Mouse (Mus musculus) adrenal gland, postnatal 10 days (tissue): Measurements from ENCODE around the gene Isoc2b. TPM values are rescaled to one million over a fixed set of nuclear protein-coding genes. Genes with fewer than 3 reads are reported as not detected.
A peak's percentile ranks its signal among the peaks of the same experiment; 100 is the strongest.
"Not testable (repeated sequence)": the region's sequence is repeated elsewhere in the genome, so short reads cannot be mapped to it uniquely, and the experiment has no call there.

Source experiments
- DNase-seq: peaks from one replicate; pipeline ENCODE4 v3.0.0; 2021; ENCODE audit warnings: mixed read lengths
- total RNA-seq, 2 experiments: library from RNA; stranded (reverse); gene quantifications; 2 replicates each; pipeline ENCODE4 v1.2.3; 2021

The Isoc2b gene
- total RNA-seq, 2 experiments from 2014 or later = 6.8 to 13.3 TPM

DNA sequence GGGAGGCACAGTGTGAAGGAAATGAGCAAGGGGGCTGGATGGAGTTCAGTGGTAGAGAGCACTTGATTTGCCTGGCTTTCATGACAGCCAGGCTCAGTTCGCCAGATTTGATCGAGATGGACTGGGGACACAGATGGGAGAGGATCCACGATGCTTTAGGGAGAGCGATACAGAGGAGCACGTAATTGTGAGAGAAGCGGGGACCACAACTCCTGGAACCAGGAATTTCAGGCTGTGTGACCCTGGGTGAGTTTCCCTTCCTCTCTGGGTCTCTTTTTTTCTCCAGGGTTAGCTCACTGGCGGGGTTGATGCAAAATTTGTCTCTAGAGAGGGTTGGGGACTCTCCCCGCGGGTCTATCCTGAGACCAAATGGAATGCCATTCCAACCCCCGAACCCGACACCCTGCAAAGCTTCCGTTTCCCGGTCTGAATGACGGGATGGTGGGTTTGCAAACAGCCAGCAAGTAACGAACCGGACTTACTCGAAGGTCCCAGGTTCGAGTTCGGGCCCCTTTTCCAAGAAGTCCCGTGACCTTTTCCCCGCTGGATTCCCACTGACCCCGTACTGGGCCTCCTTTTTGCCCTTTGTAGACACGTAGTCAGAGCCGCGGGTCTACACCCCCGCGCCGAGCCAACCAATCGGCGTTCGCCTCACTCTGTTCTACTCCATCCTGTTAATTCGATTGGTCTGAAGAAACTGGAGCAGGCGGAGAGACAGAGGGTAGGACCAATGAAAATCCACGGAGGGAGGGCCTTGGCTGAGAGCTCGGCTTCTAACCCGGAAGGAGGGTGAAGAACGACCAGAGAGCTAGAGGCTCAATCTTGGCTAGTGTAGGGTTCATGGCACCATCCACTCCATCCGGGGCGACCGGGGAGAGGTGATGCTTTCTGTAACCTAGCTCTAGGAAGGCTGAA, 4.2 kb downstream of the Isoc2b start:
- DNase-seq = peak; percentile 97

DNA sequence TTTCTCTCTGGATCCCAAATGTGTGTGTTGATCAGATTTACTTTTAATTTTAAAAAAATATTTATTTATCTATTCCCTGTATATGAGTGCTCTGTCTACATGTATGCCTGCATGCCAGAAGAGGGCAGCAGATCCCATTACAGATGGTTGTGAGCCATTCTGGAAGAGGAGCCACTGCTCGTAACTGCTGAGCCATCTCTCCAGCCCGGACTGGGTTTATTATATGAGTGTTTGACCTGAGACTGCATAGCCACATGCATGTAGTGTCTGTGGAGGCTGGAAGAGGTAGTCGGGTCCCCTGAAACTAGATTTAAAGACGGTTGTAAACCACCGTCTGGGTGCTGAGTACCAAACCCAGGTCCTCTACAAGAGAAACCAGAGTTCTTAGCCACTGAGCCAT, 5.0 kb downstream of the Isoc2b start:
- peak; percentile 63 for DNase-seq

DNA sequence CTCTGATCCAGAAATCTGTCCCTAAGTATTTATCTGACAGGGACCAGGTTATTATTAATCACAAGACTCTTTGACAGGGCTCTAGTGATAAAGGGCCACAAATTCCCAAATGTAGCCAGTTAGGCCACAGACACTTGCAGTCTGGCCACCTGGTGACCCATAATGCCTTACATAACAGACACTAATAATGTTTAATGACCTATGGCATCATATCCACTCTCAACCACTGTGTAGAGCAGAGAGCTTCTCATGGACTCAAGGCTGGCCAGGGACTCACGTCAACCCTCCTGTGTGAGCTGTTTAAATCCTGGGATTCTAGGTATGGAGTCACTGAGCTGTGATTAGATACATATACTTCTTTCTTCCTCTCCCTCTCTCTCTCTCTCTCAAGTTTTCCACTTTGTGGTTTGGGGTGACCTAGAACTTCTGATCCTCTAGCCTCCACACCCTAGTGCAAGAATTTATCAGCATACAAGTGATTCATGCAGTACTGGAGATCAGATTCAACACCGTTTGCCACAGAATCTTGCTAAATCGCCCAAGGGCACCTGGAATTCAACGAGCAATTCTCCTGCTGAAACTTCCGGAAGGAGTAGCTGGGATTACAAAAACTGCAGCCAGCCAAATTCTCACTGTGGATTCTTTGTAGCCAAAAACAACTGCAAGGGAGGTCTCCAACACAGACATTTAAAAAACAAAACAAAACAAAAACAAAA, 5.8 kb downstream of the Isoc2b start:
- DNase-seq = peak; percentile 41

DNA sequence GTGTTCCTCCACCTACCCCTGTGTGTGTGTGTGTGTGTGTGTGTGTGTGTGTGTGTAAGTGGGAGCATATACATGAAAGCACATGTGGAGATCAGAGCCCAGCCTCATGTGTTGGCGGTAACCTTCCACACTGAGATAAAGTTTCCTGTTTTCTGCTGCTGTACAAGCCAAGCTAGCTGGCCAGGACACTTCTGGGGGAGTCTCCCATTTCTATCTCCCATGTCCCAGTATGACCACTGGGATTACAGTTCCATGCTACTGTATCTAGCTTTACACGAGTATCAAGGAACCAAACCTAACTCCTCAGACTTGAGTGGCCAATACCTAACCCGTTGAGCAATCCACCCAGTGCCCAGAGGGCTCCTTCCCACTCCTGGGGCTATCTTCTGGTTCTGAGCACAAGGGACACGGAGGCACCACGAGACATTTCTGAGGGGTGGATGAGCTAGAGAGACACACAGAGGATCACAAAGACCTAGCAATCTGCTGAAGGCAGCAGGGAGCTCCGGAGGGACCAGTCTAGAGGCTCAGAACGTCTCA, 6.4 kb downstream of the Isoc2b start:
- DNase-seq = peak; percentile 44

DNA sequence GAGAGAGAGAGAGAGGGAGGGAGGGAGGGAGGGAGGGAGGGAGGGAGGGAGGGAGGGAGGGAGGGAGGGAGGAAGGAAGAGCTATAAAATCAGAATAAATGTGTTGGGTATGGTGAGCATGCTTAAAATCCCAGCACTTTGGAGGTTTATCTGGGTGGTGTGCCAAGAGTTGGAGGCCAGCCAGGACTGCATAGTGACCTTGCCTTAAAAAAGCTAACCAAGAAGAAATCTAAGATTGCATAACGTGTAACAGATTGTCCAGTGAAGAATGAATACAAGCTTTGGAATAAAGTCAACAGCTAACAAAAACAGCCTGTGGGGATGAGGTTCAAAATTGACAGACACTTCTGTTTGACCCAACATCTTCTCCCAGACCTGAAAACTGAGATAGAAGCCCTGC, 7.0 kb downstream of the Isoc2b start:
- DNase-seq = peak; percentile 93

DNA sequence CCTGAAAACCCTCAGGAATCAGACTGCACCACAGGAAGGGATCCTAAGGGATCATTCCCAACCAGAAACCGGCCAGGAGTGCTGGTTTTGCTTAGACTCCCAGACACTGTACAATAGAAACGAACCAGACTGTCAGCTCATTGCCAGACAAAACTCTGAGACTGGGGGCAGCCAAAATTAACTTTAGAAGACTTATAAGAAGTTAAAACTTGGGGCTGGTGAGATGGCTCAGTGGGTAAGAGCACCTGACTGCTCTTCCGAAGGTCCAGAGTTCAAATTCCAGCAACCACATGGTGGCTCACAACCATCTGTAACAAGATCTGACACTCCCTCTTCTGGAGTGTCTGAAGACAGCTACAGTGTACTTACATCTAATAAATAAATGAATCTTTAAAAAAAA, 9.1 kb downstream of the Isoc2b start:
- DNase-seq = not testable (repeated sequence)

DNA sequence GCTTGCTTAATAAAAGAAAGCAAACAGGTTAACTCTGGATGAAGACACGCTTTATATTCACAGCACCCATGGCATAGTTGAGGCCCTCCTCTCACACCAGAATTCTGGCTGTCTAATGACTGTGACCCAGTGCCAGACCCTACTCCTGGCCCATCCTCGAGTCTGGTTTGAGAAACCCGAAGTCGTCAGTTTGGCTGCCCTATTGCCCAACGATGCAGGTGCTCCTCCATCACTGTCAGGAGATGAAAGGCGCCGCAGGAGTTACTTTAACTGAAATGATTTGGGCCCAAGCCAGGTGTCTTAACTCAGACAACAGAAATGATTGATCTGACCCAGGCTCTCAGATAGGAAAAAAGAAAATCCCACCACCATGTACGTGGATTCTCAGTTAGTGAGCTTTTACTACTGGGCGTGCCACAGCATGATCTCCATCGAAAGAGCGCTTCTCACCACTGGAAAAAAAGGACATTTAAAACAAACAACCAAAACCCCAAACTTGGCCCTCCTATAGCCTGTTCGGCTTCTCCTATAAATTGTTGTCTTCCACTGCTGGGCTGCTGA, 10.6 kb downstream of the Isoc2b start:
- DNase-seq = no peak

DNA sequence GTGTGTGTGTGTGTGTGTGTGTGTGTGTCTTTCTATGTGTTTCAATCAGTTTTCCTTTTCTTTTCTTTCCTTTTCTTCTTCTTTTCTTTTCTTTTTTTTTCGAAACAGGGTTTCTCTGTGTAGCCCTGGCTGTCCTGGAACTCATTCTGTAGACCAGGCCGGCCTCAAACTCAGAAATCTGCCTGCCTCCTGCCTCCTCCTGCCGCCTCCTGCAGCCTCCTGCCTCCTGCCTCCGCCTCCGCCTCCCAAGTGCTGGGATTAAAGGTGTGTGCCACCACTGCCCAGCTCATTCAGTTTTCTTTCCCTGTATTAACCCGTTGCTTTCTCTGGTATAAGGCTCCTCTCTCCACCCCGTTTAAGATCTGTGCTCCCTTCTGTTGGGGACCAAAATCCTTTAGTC, 12.7 kb downstream of the Isoc2b start:
- DNase-seq = no peak

DNA sequence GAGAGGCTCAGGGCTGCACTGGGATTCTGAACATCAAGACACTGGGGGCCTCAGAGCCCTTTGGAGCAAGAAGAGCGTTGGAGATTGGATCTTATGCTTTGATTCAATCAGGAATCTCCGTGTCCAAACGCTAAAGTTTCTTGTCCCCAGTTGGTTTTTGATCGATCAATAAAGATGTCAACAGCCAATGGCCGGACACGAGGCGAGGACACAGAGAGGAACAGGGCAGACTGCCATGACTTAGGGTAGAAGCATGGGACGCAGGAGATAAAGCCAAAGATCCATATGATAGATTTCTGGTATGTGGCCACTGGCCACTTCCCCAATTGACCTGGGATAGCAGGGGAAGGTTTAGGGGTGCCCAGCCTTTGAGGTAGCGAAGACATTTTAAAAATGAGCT, 13.6 kb downstream of the Isoc2b start:
- DNase-seq = no peak

DNA sequence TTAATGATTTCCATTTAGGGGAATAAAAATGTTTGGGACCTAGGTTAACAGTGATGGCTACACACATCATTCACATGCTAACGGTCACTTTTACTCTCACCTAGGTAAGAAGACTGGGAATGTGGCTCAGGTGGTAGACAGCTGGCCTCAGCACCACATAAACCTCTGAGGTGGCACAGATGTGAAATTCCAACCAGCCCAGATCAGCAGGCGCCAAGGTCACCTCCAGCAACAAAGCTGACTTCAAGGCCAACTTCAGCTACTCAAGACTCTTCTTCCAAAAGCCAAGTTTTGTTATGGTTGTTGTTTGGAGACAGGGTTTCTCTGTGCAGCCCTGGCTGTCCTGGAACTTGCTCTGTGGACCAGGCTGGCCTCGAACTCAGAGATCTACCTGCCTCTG, 16.4 kb downstream of the Isoc2b start:
- DNase-seq = peak; percentile 42

DNA sequence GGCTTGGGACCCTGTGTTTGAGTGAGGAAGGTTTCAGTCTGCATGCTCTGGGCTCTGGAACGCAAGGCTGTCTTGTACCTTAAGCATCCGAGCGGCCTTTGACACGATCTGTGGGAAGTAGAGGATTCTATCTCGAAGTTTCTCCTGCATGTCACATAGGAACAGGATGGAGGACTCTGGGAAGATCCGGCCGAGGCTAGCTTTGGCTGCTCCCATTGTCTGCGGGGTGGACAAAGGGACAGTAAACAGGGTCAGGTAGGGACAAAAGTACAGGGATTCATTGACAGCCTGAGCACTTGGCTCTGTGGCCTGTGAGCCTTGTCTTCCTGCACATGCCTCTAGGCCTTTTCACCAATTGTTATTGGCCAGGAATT, 18.8 kb downstream of the Isoc2b start:
- no peak for DNase-seq

DNA sequence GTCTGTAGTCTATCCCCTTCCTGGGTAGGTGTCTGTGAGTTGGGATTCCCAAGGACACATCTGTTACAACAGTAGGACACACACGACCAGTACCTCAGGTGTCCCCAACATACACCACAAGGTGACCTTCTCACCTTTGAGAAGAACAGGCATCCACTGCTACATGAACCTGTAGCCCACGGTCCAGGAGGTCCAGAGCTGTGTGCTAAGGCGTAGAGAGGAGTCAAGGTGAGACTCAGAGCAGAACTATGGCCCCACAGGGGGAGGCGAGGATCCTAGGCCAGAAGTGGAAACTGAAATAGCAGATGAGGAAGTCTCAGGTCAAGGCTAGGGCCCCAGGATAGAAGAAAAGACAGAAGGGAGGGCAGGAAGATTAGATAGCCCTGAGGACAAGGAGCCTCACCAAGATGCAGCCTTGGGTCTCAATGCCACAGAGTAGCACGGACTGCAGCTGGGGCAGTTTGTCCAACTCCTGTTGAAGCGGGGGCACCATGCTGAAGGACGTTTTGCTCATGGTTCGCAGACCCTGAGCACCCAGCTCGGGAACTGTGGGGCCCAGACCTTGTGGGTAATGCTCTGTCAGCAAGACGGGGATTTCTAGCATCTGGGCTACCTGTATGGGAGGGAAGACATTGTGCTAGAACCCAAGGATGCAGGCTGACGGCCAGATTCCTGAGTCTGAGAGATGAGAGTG, 19.3 kb downstream of the Isoc2b start:
- DNase-seq = peak; percentile 9

DNA sequence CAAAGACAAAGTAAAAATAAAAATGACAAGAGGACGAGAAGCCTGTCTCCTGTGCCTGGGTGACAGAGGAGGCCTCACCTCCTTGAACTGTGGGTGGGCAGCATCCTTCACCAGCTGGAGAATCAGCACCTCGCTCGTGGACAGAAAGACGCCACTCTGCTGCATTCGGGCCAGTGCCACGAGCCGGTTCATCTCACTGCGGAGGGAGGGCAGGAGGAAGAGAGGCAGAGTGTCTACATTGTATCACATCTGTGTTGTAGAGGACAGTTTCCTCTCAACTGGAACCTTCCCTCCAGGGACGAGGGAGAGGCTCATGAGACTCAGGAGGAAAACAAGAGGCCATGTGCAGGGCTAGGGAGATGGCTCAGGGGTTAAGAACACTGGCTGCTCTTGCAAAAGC, 20.7 kb downstream of the Isoc2b start:
- DNase-seq = no peak

DNA sequence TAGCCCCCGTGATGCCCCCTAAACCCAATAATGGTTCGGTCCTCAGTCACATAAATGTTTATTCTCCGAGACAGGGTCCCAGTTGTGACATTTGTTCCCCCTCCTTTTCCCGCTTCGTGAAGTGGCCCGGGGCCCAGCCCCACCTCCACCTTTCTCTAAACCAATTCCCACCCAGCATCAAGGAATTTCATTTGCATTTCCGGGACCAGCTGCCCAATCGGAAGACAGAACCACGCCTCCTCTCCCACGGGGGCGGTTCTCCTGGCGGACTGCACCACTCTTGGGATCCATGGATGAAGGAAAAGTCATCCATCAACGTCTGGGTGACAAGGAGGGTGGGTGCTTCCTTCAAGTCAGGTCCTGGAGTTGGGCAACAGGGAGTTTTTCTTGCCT, 25.1 kb downstream of the Isoc2b start:
- peak; percentile 71 for DNase-seq

DNA sequence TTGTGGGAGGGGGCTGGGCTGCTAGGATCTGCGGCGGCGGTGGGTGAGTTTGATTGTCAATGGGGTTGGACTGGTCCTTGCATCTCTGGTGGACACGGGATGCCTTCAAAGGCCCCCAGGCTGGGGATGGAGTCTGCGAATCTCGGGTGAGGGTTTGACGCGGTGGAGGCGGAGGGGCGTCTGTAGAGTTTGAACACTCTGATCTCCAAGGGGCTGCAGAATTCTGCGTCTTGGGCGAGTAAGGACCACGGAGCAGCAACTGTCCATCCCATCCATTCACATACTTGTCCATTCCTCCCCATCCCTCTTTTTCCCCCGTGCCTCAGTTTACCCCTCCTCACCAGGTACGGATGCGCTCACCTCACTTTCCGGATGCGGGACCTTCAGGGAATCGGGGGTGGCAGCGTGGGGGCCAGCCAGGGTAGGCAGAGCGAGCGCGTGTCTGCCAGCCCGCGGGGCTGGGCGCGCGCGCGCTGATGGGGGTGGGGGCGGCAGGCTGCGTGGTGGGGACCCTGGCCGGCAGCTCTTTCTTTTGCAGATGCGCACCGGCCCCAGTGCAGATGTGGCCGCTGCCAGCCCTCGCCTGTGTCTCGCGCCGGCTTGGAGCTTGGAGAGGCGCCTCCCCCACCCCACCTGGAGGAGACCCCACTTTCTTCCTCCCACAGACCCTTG, 25.7 kb downstream of the Isoc2b start, which contains the start of gene Shisa7:
Shisa7 (minus strand) TSS at position 452 of the 672 bp plus-strand sequence.
- DNase-seq = no peak

DNA sequence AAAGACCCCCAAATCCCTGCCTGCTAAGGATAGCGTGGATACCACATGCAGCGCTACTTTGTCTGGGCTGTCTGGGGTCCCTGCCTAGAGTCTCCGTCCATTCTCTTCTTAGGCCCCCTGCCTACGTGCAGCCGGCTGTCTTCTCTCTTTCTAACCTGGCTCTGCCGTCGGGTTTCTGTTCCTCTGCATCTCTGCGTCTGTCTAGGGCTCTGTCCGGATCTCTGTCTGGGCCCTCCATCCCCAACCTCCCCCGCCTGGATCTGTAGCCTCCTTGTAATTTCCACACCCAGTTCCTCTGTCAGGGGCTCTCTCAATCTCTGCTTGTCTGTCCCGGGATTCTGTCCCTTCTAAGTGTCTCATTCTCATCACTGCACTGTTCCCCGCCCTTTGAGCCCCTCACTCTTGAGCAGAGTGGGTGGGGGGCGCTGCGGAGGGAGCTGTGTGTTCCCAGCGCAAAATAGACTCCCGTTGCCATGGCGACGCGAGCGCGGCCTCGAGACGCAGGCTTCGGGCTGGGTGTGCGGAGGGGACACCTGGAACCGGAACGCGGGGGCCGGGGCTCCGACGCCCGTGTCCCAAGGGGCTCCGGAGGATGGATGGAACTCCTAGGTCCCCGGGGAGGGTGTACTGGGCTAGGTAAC, 26.3 kb downstream of the Isoc2b start:
- peak; percentile 48 for DNase-seq

DNA sequence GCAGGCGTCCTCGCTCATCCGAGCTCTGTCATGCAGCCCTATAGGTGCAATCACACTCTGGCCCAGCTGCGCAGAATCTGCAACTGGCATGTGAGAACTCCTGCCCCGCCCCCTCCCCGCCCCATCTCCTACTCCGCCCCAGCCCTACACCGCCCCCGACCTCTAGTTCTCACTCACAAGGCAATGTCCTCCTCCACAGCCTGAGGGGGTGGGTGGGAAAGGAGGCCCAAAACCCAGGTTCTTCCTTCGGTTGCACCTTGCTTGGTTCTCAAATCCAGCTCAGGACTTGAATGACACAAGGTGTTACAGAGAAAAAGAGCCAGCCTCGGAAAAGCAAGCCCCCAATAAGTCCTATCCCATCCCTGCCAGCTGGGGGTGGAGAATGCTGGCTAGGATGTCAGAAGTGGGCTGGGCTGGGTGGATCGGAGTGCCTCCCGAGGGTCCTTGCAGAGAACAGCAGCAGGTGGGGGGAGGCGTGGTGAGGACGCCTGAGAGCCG, 27.4 kb downstream of the Isoc2b start:
- DNase-seq = peak; percentile 26

DNA sequence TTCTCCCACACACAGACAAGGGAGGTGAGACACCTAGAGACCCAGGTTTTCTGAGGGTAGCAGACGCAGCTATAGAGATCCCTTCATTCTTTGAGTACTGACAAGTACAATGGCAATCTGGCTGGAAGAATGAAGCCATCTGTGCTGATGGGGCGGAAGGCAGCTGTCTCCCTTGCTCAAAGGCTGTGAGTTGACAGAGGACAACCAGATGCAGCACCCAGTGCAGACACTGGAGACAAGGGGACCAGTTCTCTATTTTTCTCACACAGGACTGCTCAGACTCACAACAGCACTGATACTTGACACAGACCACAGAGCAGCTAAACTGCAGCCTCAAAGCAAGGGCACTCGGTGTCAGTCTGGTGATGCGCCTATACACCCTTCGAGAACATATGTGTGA, 28.0 kb downstream of the Isoc2b start:
- no peak for DNase-seq

DNA sequence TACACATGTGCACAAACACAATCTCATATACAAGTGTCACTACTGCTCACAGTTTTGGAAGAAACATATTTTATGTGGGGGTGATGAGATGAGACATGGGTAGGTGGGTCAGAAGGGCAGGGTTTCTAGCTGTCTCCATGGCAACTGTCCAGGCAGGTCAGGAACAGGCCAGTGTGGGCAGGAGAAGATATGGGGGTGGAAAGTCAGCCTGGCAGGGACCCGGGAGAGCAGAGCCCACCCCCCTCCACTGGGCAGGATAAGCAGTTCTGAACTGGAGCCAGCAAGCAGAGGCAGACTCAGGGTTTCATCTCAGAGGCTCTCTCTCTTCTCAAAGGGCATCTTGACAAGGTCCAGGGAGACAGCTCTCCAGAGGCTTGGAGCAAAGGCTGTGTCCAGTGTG, 32.4 kb downstream of the Isoc2b start:
- DNase-seq = no peak

DNA sequence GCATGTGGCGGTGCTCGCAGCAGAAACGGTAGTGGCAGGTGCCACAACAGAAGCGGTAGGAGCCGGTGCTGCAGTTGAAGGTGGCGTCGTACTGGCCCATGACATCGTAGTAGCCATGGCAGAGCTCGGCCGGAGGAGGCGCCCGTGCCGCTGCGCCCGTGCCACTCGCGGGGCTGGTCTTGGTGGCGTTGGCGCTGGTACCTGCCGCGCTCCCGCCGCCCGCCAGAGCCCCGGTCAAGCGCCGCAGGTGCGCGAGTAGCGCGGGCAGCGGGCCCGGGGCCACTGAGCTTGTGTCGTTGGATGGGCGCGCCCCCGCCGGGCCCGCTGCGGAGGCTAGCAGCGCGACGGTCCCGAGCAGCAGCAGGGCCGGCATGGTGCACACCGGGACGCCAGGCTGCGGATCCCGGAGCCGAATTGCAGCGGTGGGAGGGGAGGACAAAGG, 33.7 kb downstream of the Isoc2b start:
- DNase-seq = peak; percentile 80
